Mouse (Mus musculus): ENCODE data around the gene Cnep1r1.

GRCm38 (mm10) chr8:88118456-88119036 is at the start of gene Cnep1r1:
- no peak for TF ChIP-seq GATA1 (IDR thresholded peaks at IDR 0.05; ENCODE audit: borderline replicate concordance, low read length)
- no peak for TF ChIP-seq FLI1 (IDR thresholded peaks at IDR 0.05; ENCODE audit: low read length)
